Mouse (Mus musculus): ENCODE measurements around the gene Cox7a2l.

Cox7a2l gene

GRCm38 (mm10) chr17:83517280-83518015 lies at the start of gene Cox7a2l:
Cox7a2l (minus strand) TSS chr17:83517330.
- DNase-seq (ENCODE audit: low spot score) = no peak

DNA sequence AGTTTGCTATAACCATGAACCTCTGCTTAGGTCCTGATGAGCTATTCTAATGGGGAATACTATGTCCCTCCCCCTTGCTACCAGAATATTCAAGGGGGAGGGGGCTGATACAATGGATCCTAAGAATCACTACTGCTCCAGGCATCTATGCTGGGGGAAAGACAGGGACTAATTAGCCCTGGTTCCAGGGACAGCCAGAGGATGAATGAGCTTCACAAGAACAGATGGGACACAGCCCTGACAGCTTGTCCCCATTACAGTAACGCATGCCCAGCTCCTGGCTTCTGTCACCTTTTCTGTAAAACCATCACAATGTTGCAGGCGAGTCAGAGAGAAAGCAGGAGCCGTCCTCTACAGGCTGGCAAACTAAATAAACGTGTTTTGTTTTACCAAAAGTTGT lies 48.4 kb upstream of the Cox7a2l start:
- DNase-seq (ENCODE audit: low spot score) = no peak

DNA sequence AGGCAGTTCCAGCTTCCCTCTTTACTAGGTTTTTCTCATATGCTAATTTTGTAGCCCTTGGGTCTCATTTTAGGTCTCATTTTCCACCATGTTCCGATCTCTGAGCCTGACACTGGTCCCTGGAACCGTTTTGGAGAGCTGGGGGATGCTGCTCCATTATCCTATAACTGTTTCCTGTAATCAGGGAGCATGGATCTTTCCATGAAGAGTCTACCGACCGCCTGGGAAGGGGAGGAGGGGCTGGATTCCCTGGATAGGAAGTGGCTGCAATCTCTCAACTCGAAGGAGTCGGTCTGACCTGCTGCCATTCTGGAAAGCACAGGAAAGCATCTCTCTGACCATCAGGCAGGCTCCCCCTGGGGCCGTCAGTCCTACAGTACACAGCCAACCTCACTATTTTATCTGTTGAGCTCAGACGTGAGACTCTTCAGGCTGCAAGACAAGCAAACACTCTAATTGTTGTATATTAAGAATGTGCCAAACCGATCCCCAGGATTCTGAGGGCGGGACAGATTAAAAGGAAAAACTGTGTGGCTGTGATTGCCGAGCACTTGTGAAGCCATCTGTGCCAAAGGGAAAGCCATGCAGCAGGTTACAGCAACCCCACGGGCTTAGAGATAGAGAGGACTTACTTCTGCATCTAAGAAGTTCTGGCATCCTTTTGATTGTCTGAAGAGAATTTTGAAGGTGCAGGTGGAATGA lies 47.1 kb upstream of the Cox7a2l start:
- no peak for DNase-seq (ENCODE audit: low spot score)

GRCm38 (mm10) chr17:83563703-83564111 lies 46.6 kb upstream of the Cox7a2l start:
- no peak for DNase-seq (ENCODE audit: low spot score)

- no peak for DNase-seq (ENCODE audit: low spot score)
These were observed 45.3 kb upstream of the Cox7a2l start for GRCm38 (mm10) chr17:83562153-83563010.

DNA sequence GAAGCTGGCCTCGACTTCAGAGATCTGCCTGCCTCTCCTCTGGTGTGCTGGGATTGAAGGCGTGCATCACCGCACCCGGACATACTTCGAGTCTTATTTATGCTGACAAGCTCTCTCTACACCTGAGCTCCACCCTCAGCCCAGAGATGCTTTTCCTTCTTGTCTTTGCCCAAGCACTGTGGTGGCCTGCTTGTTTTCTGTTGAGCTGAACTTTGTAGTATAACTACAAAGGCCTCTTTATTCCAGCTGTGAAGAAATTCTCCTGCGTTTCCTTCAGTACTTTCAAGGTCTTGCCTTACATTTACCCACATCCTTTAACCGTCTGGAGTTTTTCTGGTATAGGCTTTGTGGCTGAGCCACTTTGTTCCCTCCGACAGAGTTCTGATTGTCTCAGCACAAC lies 42.0 kb upstream of the Cox7a2l start:
- DNase-seq (ENCODE audit: low spot score) = no peak

DNA sequence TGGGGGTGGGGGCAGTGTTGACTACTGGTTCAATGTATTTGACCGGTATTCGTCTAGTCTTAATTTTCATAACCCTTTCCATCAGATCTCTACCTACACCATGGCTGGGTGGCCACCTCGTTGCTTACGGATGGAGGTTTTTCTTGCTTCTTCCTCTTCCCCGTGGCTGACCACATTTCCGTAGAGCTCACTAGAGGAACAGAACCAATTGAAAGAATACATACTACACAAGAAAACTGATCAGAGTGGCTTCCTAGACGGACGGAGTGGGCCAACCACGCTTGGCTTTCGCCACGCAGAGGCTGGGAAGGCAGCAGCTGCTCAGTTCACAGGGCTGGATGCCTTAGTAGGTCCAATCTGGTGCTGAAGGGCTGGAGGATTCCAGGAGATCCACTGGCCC lies 38.7 kb upstream of the Cox7a2l start:
- DNase-seq (ENCODE audit: low spot score) = no peak

DNA sequence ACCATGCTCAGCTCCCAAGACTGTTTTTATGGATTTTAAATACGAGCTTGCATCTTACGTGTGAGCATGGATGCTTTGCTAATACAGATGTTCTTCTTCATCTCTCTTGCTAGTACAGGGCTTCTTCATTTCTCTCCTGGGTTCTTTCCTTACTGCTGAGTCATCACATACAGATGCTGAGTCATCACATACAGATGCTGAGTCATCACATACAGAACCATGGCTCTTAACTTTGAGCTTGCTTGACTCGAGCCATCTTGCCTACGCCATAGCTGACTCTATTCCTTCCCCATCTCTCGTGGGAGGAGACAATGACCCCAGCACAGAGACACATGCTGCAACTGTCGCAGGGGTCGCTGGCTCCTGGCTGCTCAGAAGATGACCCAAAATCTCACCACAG lies 37.9 kb upstream of the Cox7a2l start:
- no peak for DNase-seq (ENCODE audit: low spot score)

DNA sequence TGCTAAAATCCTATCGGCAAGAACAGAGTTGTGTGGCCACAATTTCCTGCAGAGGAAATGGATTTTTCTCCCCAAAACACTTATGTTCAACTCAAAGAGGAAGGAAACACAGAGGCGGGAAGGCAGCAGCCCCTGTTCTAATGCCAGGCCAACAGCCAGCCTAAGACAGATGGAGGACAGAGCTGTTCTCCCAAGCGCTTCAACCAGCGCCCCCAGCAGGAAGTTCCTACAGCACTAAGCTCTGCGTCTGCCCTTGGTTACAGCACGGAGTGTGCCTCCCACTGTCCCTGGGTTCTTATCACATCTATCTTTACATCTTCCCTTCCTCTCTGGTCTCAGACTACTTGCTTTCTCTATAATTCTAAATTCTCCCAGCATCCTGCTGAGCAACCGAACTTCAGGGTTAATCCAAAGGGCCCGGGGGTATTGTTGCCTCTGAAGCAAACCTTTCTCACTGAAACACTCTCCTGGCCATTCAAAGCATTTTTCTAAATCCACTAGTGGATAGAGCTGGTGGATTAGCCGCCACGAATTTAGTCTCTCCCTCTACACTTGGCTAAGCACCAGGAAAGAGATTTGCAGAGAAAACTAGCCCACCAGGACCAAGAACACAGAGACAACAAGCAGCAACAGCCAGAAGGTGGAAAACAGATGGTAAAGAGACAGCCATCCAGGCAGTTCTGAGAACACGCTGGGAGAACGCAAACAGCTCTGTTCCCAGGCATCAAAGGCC lies 31.5 kb upstream of the Cox7a2l start:
- no peak for DNase-seq (ENCODE audit: low spot score)

GRCm38 (mm10) chr17:83547145-83547544 lies 30.0 kb upstream of the Cox7a2l start:
- no peak for DNase-seq (ENCODE audit: low spot score)

DNA sequence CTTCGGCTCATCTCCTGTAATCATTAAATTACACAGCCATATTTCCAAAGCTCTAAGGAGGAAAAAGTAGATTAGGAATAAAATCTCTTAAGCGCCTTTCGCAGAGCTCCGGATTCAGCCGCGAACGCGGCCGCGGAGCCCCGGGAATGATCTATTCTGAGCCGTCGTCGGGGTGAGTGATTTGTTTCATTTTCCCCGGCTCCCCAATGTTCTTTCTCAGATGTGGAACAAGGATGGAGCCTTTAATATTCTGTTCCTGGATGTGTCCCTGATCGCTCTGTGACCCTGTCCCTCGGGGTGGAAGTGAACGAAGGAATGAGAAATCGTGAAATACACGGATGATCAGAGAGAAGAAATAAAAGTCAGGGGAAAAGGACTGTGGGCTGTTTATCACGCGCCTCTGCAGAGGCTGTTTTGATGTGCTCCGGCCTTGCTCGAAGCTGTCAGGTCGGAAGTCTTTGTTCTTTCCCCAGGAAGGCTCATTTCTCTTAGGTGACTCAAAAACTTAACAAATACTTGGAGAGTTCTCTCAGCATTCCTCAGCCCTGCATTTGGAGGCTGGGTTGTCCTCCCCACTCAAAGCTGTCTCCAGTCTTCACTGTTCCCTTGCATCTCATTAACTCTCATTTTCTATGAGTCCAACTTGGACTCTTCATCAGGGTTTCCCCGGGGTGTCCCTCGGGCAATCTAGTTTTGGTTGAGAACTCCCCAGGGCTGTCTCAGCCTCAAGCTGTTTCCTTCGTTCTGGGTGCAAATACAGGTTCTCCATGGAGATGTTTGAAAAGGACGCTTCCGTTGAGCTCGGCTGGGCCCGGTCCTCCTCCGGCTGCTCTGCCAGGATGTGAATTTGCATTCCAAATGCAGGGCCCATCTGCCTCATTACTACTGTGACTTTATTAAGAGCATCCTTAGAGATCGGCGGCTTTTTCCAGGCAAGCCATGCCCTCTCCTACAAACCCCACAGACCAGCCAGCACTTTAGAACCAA lies 28.9 kb upstream of the Cox7a2l start:
- no peak for DNase-seq (ENCODE audit: low spot score)

- no peak for DNase-seq (ENCODE audit: low spot score)
These were observed 28.1 kb upstream of the Cox7a2l start for GRCm38 (mm10) chr17:83545259-83545658.

DNA sequence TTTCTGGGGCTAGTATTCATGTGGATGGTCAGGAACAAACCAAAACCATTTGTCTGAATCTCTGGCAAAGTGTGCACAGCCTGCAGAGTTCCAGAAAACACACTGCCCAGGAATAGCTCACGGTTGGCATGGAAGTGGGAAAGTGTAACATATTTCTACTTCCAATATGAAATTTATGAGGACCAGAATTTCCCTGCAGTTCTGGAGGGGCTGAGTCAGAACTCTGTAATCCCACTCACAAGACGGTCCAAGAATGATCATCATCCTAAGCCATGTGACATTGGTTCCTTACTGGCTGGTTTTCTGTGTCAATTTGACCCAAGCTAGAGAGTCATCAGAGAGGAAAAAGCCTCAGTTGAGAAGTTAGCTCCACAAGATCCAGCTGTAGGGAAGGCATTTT lies 25.3 kb upstream of the Cox7a2l start:
- DNase-seq (ENCODE audit: low spot score) = no peak

- DNase-seq (ENCODE audit: low spot score) = no peak
These were observed 22.3 kb upstream of the Cox7a2l start for GRCm38 (mm10) chr17:83539262-83540037.

- DNase-seq (ENCODE audit: low spot score) = no peak
These were observed 21.6 kb upstream of the Cox7a2l start for GRCm38 (mm10) chr17:83538694-83539093.

- no peak for DNase-seq (ENCODE audit: low spot score)
These were observed 21.0 kb upstream of the Cox7a2l start for GRCm38 (mm10) chr17:83538141-83538540.

GRCm38 (mm10) chr17:83533150-83533549 lies 16.0 kb upstream of the Cox7a2l start:
- DNase-seq (ENCODE audit: low spot score) = no peak

DNA sequence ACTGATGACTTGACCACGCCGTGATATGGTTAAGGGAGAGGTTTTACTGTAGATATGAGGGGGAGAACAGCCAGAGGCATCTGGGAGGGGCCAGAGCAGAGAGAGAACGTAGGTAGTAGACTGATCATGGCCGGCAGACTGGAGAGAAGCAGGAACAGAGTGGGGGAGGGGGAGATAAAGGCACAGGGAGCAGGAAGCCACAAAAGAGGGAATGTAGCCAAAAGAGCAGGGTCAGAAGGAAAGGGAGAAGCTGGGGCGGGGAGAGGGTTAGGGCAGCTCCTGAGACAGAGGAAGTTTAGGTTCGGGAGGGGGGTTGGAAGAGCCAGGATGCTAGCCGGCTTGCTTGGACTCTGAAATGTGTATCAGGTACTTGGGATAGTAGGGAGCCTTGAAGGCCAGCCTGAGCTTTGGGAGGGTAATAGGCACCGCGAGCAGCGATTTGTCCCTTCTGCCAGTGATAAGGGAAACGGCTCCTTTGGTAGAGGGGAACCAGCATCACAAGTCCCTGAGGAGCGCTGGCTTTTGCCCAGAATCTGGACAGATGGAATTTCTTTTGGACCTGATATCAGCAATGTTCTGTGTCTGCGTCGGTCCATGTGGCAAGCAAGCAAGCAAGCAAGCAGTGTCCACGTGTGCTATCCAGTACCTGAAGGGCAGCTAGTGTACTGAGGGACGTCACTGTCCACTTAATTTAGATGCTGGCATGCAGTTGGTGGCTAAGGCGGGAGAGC lies 10.7 kb upstream of the Cox7a2l start:
- DNase-seq (ENCODE audit: low spot score) = peak; percentile 65
